Mouse (Mus musculus): Measurements from ENCODE around the gene Vmn2r48. TPM values are rescaled to one million over a fixed set of nuclear protein-coding genes. Genes with fewer than 3 reads are reported as not detected.

Vmn2r48 gene
- polyA plus RNA-seq (2014; fragmentation: Illumina TruSeq; extraction: RNeasy Lipid Tissue Mini Kit (QIAGEN cat#74804); ENCODE audit: low read depth, low replicate concordance), result not detected

GRCm38 (mm10) chr7:9953485-9953884 is at the start of gene Vmn2r48:
Vmn2r48 (minus strand) TSS chr7:9953585.

GRCm38 (mm10) chr7:9992157-9992556 is 38.8 kb upstream of the Vmn2r48 start, which contains the start of gene Vmn2r49:
Vmn2r49 (minus strand) TSS chr7:9992257.

Other genes starting within 250 kb of the Vmn2r48 start
- gene Vmn2r46, start 183.0 kb downstream of the Vmn2r48 start, polyA plus RNA-seq (2014; fragmentation: Illumina TruSeq; extraction: RNeasy Lipid Tissue Mini Kit (QIAGEN cat#74804); ENCODE audit: low read depth, low replicate concordance), result not detected
- not detected for gene Vmn2r47, start 112.3 kb downstream of the Vmn2r48 start, polyA plus RNA-seq (2014; fragmentation: Illumina TruSeq; extraction: RNeasy Lipid Tissue Mini Kit (QIAGEN cat#74804); ENCODE audit: low read depth, low replicate concordance)
- gene Vmn2r49, start 38.7 kb upstream of the Vmn2r48 start, polyA plus RNA-seq (2014; fragmentation: Illumina TruSeq; extraction: RNeasy Lipid Tissue Mini Kit (QIAGEN cat#74804); ENCODE audit: low read depth, low replicate concordance), result not detected
- gene Vmn2r50, start 99.7 kb upstream of the Vmn2r48 start, polyA plus RNA-seq (2014; fragmentation: Illumina TruSeq; extraction: RNeasy Lipid Tissue Mini Kit (QIAGEN cat#74804); ENCODE audit: low read depth, low replicate concordance), result not detected
- gene Vmn2r51, start 152.2 kb upstream of the Vmn2r48 start, polyA plus RNA-seq (2014; fragmentation: Illumina TruSeq; extraction: RNeasy Lipid Tissue Mini Kit (QIAGEN cat#74804); ENCODE audit: low read depth, low replicate concordance), result not detected
- not detected for gene Vmn2r52, start 223.0 kb upstream of the Vmn2r48 start, polyA plus RNA-seq (2014; fragmentation: Illumina TruSeq; extraction: RNeasy Lipid Tissue Mini Kit (QIAGEN cat#74804); ENCODE audit: low read depth, low replicate concordance)